Mouse (Mus musculus) limb, embryonic 10.5 days (tissue): ENCODE measurements around the gene Map2k6. TPM values are rescaled to one million over a fixed set of nuclear protein-coding genes. Genes with fewer than 3 reads are reported as not detected.

Experiments used
- DNase-seq: peaks from one replicate; pipeline ENCODE4 v3.0.0-alpha.2; 2017; ENCODE audit warnings: low spot score
- H3K27ac ChIP-seq: fragments of 300-500 bp; sonication (generic); 2 replicates; pipeline ENCODE4 v1.5.1; 2016; ENCODE audit warnings: mild to moderate bottlenecking
- H3K27me3 ChIP-seq: fragments of 300-500 bp; sonication (generic); 2 replicates; pipeline ENCODE4 v1.6.1; 2016; ENCODE audit warnings: low read depth, mild to moderate bottlenecking; ENCODE audit not compliant: poor library complexity, severe bottlenecking
- H3K36me3 ChIP-seq: fragments of 300-500 bp; sonication (generic); 2 replicates; pipeline ENCODE4 v1.6.1; 2016; ENCODE audit warnings: mild to moderate bottlenecking, moderate library complexity
- H3K4me1 ChIP-seq: fragments of 300-500 bp; sonication (generic); 2 replicates; pipeline ENCODE4 v1.6.1; 2016
- H3K4me3 ChIP-seq: fragments of 300-500 bp; sonication (generic); 2 replicates; pipeline ENCODE4 v1.5.1; 2016; ENCODE audit warnings: mild to moderate bottlenecking, moderate library complexity
- H3K9me3 ChIP-seq: fragments of 300-500 bp; sonication (generic); replicated peaks from 2 replicates; pipeline ENCODE4 v1.6.1; 2016; ENCODE audit warnings: mild to moderate bottlenecking
- WGBS: fragments of 180-500 bp; shearing (Covaris S2); methylation state at CpG from one replicate; pipeline ENCODE4 v1.1.7; 2016; 5-methylcytosine and 5-hydroxymethylcytosine counted together
- polyA plus RNA-seq: library from polyadenylated mRNA; unstranded; fragments of >200 nt; fragmentation: Nextera tagmentation; extraction: Ambion mirVana; gene quantifications from 2 replicates; pipeline ENCODE4 v1.2.1, GENCODE M21; 2016

Map2k6 gene
- polyA plus RNA-seq, 1 experiment from 2014 or later, result 49.1 TPM

GRCm38 (mm10) chr11:110531087-110531486, 132.2 kb downstream of the Map2k6 start:
- peaks cover 7% of the 10 kb centered on the region for H3K4me1 ChIP-seq
- no peaks in the 10 kb centered on the region for H3K27me3 ChIP-seq
- H3K27ac ChIP-seq, result no peak overlapping the region
- WGBS, result 78% methylated on average over 7 of the region's 7 CpGs
- DNase-seq, result no peak
- no peaks in the 10 kb centered on the region for H3K36me3 ChIP-seq
- no peak overlapping the region for H3K4me3 ChIP-seq
- no peaks in the 10 kb centered on the region for H3K9me3 ChIP-seq

- peaks cover 10% of the 10 kb centered on the region for H3K4me1 ChIP-seq
- no peak overlapping the region for H3K4me3 ChIP-seq
- WGBS, result 65% methylated on average over 4 of the region's 4 CpGs
- no peak for DNase-seq
- H3K36me3 ChIP-seq, result no peaks in the 10 kb centered on the region
- no peak overlapping the region for H3K27ac ChIP-seq
- no peaks in the 10 kb centered on the region for H3K9me3 ChIP-seq
- no peaks in the 10 kb centered on the region for H3K27me3 ChIP-seq
Observed at GRCm38 (mm10) chr11:110534856-110535255, 135.9 kb downstream of the Map2k6 start.

GRCm38 (mm10) chr11:110536533-110536932, 137.6 kb downstream of the Map2k6 start:
- 93% methylated on average over 2 of the region's 2 CpGs for WGBS
- Histone ChIP-seq H3K4me3 (no peak overlapping the region), H3K36me3 (no peaks in the 10 kb centered on the region), H3K4me1 (peaks cover 10% of the 10 kb centered on the region), H3K27me3 (no peaks in the 10 kb centered on the region), H3K9me3 (no peaks in the 10 kb centered on the region), H3K27ac (no peak overlapping the region)
- DNase-seq, result no peak

GRCm38 (mm10) chr11:110537602-110538001, 138.7 kb downstream of the Map2k6 start:
- 11% methylated on average over 15 of the region's 15 CpGs for WGBS

GRCm38 (mm10) chr11:110538206-110538605, 139.3 kb downstream of the Map2k6 start:
- no peaks in the 10 kb centered on the region for H3K27me3 ChIP-seq
- WGBS, result 77% methylated on average over 10 of the region's 10 CpGs
- no peak overlapping the region for H3K27ac ChIP-seq
- DNase-seq, result no peak
- H3K4me3 ChIP-seq, result no peak overlapping the region
- no peaks in the 10 kb centered on the region for H3K36me3 ChIP-seq
- no peaks in the 10 kb centered on the region for H3K9me3 ChIP-seq
- peaks cover 10% of the 10 kb centered on the region for H3K4me1 ChIP-seq

More at GRCm38 (mm10) chr11:110537602-110538001, 138.7 kb downstream of the Map2k6 start:
- Histone ChIP-seq H3K9me3 (no peaks in the 10 kb centered on the region), H3K4me1 (peaks cover 10% of the 10 kb centered on the region), H3K4me3 (no peak overlapping the region), H3K36me3 (no peaks in the 10 kb centered on the region), H3K27me3 (no peaks in the 10 kb centered on the region), H3K27ac (no peak overlapping the region; the same call in 1 of the 2 replicates)
- peak; percentile 82 for DNase-seq

- no peak overlapping the region for H3K27ac ChIP-seq
- WGBS, result 85% methylated on average over 4 of the region's 4 CpGs
- no peaks in the 10 kb centered on the region for H3K36me3 ChIP-seq
- H3K27me3 ChIP-seq, result no peaks in the 10 kb centered on the region
- H3K4me1 ChIP-seq, result peaks cover 4% of the 10 kb centered on the region; the same call in 1 of the 2 replicates
- no peaks in the 10 kb centered on the region for H3K9me3 ChIP-seq
- DNase-seq, result no peak
- no peak overlapping the region for H3K4me3 ChIP-seq
Observed at GRCm38 (mm10) chr11:110541933-110542332, 143.0 kb downstream of the Map2k6 start.

GRCm38 (mm10) chr11:110544419-110545210, 145.7 kb downstream of the Map2k6 start:
- H3K4me3 ChIP-seq, result no peak overlapping the region
- no peak for DNase-seq
- H3K27ac ChIP-seq, result no peak overlapping the region
- H3K36me3 ChIP-seq, result no peaks in the 10 kb centered on the region
- 91% methylated on average over 11 of the region's 11 CpGs for WGBS
- H3K9me3 ChIP-seq, result no peaks in the 10 kb centered on the region
- H3K27me3 ChIP-seq, result no peaks in the 10 kb centered on the region
- no peaks in the 10 kb centered on the region for H3K4me1 ChIP-seq

GRCm38 (mm10) chr11:110545416-110545815, 146.5 kb downstream of the Map2k6 start:
- Histone ChIP-seq H3K9me3 (no peaks in the 10 kb centered on the region), H3K27me3 (no peaks in the 10 kb centered on the region), H3K4me3 (no peak overlapping the region), H3K27ac (no peak overlapping the region), H3K4me1 (no peaks in the 10 kb centered on the region), H3K36me3 (no peaks in the 10 kb centered on the region)
- no peak for DNase-seq
- 90% methylated on average over 3 of the region's 3 CpGs for WGBS

- Histone ChIP-seq H3K9me3 (no peaks in the 10 kb centered on the region), H3K4me3 (no peak overlapping the region), H3K4me1 (no peaks in the 10 kb centered on the region), H3K27ac (no peak overlapping the region), H3K36me3 (no peaks in the 10 kb centered on the region), H3K27me3 (no peaks in the 10 kb centered on the region)
- DNase-seq, result peak; percentile 19
- WGBS, result 79% methylated on average over 12 of the region's 12 CpGs
Observed at GRCm38 (mm10) chr11:110551471-110551967, 152.6 kb downstream of the Map2k6 start.

- no peak overlapping the region for H3K4me3 ChIP-seq
- no peak for DNase-seq
- no peaks in the 10 kb centered on the region for H3K9me3 ChIP-seq
- no peaks in the 10 kb centered on the region for H3K36me3 ChIP-seq
- H3K27ac ChIP-seq, result no peak overlapping the region
- H3K27me3 ChIP-seq, result no peaks in the 10 kb centered on the region
- 91% methylated on average over 12 of the region's 12 CpGs for WGBS
- no peaks in the 10 kb centered on the region for H3K4me1 ChIP-seq
Observed at GRCm38 (mm10) chr11:110562320-110563081, 163.6 kb downstream of the Map2k6 start.

- H3K36me3 ChIP-seq, result no peaks in the 10 kb centered on the region
- H3K27me3 ChIP-seq, result no peaks in the 10 kb centered on the region
- H3K9me3 ChIP-seq, result no peaks in the 10 kb centered on the region
- 62% methylated on average over 12 of the region's 12 CpGs for WGBS
- DNase-seq, result no peak
- no peak overlapping the region for H3K4me3 ChIP-seq
- no peaks in the 10 kb centered on the region for H3K4me1 ChIP-seq
- H3K27ac ChIP-seq, result no peak overlapping the region
Observed at GRCm38 (mm10) chr11:110563272-110563671, 164.3 kb downstream of the Map2k6 start.

- H3K36me3 ChIP-seq, result no peaks in the 10 kb centered on the region
- no peak overlapping the region for H3K4me3 ChIP-seq
- no peak for DNase-seq
- H3K4me1 ChIP-seq, result no peaks in the 10 kb centered on the region
- no peak overlapping the region for H3K27ac ChIP-seq
- H3K9me3 ChIP-seq, result no peaks in the 10 kb centered on the region
- no peaks in the 10 kb centered on the region for H3K27me3 ChIP-seq
- 81% methylated on average over 10 of the region's 10 CpGs for WGBS
Observed at GRCm38 (mm10) chr11:110563801-110564200, 164.9 kb downstream of the Map2k6 start.

GRCm38 (mm10) chr11:110566307-110566706, 167.4 kb downstream of the Map2k6 start:
- H3K9me3 ChIP-seq, result no peaks in the 10 kb centered on the region

More at GRCm38 (mm10) chr11:110566307-110566706, 167.4 kb downstream of the Map2k6 start:
- Histone ChIP-seq H3K27ac (no peak overlapping the region), H3K4me1 (no peaks in the 10 kb centered on the region), H3K27me3 (no peaks in the 10 kb centered on the region), H3K4me3 (no peak overlapping the region), H3K36me3 (no peaks in the 10 kb centered on the region)
- 89% methylated on average over 7 of the region's 7 CpGs for WGBS
- DNase-seq, result no peak
